Mouse (Mus musculus): ENCODE measurements around the gene Btbd9. TPM values are rescaled to one million over a fixed set of nuclear protein-coding genes. Genes with fewer than 3 reads are reported as not detected.

The Btbd9 gene
- polyA plus RNA-seq, 1 experiment from 2014 or later, result 38.3 TPM

DNA sequence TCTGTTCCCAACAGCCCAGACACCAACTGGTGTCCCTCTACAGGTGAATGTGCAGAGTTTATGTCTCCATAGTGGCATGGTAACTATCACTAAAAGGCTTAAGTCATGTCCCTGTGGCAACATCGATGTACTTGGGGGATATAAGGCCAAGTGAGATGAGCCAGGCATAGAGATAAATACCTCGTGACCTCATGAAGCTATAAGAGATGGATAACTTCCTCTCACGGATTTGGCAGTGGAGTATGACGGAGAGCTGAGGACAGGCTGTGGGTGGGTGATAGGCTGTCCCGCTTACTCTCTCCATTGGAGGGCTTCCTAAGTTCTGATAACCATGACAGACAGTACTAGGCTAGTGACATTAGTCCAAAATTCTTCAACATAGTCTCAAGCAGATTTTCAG is 362.9 kb downstream of the Btbd9 start:
- no peak for ATAC-seq (replicated peaks; ENCODE audit: insufficient number of reproducible peaks, insufficient read depth, low FRiP score, low read depth)
- no peak overlapping the region for H3K9ac ChIP-seq
- H3K4me1 ChIP-seq (replicated peaks), result peaks cover 37% of the 10 kb centered on the region
- H3K4me2 ChIP-seq, result no peak overlapping the region
- WGBS, result 69% methylated on average over 5 of the region's 5 CpGs
- no peaks in the 10 kb centered on the region for H3K9me3 ChIP-seq (replicated peaks)
- no peaks in the 10 kb centered on the region for H3K27me3 ChIP-seq
- H3K27ac ChIP-seq, result no peak overlapping the region
- peaks cover 22% of the 10 kb centered on the region for H3K36me3 ChIP-seq
- H3K4me3 ChIP-seq, result no peak overlapping the region

DNA sequence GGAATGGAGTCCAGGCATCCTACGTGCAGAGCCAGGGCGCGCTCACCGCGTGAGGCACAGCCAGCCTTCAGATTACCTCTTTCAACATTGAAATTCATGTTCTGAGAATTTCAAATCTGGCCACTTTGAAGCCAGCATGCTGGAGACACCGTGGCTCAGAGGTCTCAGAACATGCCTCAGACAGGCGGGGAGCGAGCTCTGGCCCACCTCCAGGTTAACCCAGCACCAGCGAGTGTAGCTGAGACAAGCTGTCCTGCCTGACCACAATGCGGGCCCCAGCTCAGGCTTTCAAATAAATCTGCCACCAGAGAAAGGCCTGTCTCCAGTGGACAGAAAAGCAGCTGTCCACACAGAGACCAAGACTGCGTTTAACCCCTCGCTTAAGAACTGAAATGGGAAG is 363.6 kb downstream of the Btbd9 start:
- Histone ChIP-seq H3K9me3 (replicated peaks) (no peaks in the 10 kb centered on the region), H3K9ac (no peak overlapping the region), H3K4me3 (no peak overlapping the region), H3K4me1 (replicated peaks) (peaks cover 37% of the 10 kb centered on the region), H3K4me2 (no peak overlapping the region), H3K27ac (peak overlapping the region; percentile 32), H3K36me3 (peaks cover 21% of the 10 kb centered on the region), H3K27me3 (no peaks in the 10 kb centered on the region)
- no peak for ATAC-seq (replicated peaks; ENCODE audit: insufficient number of reproducible peaks, insufficient read depth, low FRiP score, low read depth)
- 63% methylated on average over 12 of the region's 12 CpGs for WGBS

DNA sequence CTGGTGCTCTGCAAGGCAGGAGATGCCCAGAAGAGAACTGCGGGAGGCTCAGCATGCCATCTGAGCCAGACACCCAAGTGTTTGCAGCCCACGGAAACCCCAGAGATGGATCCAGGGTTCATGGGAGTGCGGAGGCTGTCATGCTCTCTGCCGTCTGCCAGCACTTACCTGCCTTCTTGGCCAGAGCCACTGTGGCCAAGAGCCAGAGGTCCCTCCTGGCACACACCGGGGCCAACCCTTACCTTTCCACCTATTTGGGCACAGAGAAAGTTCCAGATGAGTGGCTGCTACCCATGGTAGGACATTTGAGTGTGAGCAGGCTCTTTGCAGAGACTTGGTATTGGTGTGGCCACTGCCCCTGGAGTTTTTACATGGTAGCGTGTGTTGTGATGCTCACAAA is 365.4 kb downstream of the Btbd9 start:
- Histone ChIP-seq H3K4me2 (no peak overlapping the region), H3K36me3 (peaks cover 21% of the 10 kb centered on the region), H3K27me3 (no peaks in the 10 kb centered on the region), H3K4me3 (no peak overlapping the region), H3K4me1 (replicated peaks) (peaks cover 36% of the 10 kb centered on the region), H3K27ac (no peak overlapping the region), H3K9me3 (replicated peaks) (no peaks in the 10 kb centered on the region), H3K9ac (no peak overlapping the region)
- no peak for ATAC-seq (replicated peaks; ENCODE audit: insufficient number of reproducible peaks, insufficient read depth, low FRiP score, low read depth)
- 93% methylated on average over 6 of the region's 6 CpGs for WGBS

DNA sequence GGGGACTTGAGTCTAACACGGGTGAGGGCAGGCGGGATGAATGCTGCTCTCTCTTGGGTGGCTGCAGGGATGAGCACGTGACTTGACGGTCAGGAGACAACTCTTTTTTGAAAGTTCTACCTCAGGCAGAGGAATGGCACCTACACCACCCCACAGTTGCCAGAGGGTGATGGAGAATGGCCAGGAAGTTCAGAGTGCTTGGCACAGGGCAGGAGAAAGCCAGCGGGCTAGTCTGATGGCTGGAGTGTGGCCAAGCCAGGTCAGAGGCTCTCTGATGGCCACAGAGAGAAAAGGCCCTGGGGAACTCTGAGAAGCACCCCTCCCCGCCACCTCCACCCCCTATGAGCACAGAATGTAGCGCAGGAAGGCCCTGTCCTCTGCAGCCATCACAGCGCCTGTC is 366.0 kb downstream of the Btbd9 start:
- no peak overlapping the region for H3K9ac ChIP-seq
- peaks cover 21% of the 10 kb centered on the region for H3K36me3 ChIP-seq
- H3K9me3 ChIP-seq (replicated peaks), result no peaks in the 10 kb centered on the region
- no peaks in the 10 kb centered on the region for H3K27me3 ChIP-seq
- no peak overlapping the region for H3K4me2 ChIP-seq
- peaks cover 31% of the 10 kb centered on the region for H3K4me1 ChIP-seq (replicated peaks)
- ATAC-seq (replicated peaks; ENCODE audit: insufficient number of reproducible peaks, insufficient read depth, low FRiP score, low read depth), result no peak
- no peak overlapping the region for H3K4me3 ChIP-seq
- no peak overlapping the region for H3K27ac ChIP-seq
- WGBS, result 86% methylated on average over 8 of the region's 8 CpGs

DNA sequence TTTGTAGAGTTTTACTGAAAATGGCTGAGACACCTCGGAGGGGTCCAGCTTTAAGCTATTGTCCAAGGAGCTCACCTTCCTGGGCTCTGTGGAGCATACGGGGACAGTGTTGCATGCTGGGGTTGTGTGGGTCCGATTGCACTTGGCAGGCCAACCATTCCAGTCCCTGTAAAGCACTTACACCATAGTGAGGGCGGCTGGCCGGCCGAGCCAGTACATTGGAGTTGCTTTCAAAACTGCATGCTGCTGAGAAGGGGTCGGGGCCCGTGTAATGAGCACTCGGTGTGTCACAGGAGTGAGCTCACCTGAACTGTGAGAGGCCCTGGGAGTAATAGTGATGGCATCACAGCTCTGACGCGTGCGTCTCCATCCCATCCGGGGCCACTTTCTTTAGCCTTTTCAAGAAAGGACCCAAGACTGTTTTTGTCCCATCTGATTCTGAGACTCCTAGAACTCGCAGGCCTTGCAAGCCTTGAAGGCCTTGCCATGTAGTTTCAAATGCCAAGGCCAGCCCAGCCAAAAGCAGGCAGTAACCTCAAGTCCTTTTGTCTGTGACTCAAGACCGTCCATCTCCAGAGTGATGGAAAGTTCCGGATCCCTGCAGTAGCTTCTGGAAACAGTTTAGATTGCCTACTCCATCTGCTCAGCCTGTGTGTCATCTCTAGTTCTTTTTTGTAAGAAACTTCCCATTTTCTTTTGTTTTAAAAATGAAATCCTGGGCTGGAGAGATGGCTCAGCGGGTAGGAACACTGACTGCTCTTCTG is 371.0 kb downstream of the Btbd9 start:
- Histone ChIP-seq H3K4me3 (no peak overlapping the region), H3K36me3 (peaks cover 10% of the 10 kb centered on the region; the same call in 1 of the 2 replicates), H3K4me2 (no peak overlapping the region), H3K9me3 (replicated peaks) (no peaks in the 10 kb centered on the region), H3K4me1 (replicated peaks) (peaks cover 58% of the 10 kb centered on the region), H3K9ac (no peak overlapping the region), H3K27ac (no peak overlapping the region), H3K27me3 (no peaks in the 10 kb centered on the region)
- 87% methylated on average over 17 of the region's 17 CpGs for WGBS
- ATAC-seq (replicated peaks; ENCODE audit: insufficient number of reproducible peaks, insufficient read depth, low FRiP score, low read depth), result no peak

DNA sequence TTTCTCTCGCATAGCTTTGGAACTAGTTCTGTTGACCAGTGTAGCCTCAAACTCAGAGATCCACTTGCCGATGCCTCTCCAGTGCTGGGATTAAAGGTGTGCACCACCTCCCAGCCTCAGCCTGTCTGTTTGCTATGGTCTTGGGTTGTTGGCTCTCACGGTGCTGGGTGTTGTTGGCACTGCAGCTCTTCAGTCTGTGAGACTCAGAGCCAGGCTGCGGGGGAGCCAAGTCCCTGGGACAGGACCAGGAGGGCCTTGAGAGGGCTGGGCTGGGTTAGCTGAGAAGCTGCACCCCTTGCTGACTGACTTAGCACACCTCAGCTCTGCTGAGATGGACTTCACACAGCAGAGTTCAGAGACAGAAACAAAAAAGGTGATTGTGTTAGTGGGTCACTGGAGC is 376.0 kb downstream of the Btbd9 start:
- H3K27ac ChIP-seq, result peak overlapping the region; percentile 78
- H3K9me3 ChIP-seq (replicated peaks), result no peaks in the 10 kb centered on the region
- no peaks in the 10 kb centered on the region for H3K27me3 ChIP-seq
- no peak overlapping the region for H3K4me3 ChIP-seq
- H3K4me2 ChIP-seq, result no peak overlapping the region
- no peaks in the 10 kb centered on the region for H3K36me3 ChIP-seq
- no peak overlapping the region for H3K9ac ChIP-seq
- H3K4me1 ChIP-seq (replicated peaks), result peaks cover 93% of the 10 kb centered on the region
- ATAC-seq (replicated peaks; ENCODE audit: insufficient number of reproducible peaks, insufficient read depth, low FRiP score, low read depth), result no peak
- WGBS, result 42% methylated on average over 4 of the region's 4 CpGs

DNA sequence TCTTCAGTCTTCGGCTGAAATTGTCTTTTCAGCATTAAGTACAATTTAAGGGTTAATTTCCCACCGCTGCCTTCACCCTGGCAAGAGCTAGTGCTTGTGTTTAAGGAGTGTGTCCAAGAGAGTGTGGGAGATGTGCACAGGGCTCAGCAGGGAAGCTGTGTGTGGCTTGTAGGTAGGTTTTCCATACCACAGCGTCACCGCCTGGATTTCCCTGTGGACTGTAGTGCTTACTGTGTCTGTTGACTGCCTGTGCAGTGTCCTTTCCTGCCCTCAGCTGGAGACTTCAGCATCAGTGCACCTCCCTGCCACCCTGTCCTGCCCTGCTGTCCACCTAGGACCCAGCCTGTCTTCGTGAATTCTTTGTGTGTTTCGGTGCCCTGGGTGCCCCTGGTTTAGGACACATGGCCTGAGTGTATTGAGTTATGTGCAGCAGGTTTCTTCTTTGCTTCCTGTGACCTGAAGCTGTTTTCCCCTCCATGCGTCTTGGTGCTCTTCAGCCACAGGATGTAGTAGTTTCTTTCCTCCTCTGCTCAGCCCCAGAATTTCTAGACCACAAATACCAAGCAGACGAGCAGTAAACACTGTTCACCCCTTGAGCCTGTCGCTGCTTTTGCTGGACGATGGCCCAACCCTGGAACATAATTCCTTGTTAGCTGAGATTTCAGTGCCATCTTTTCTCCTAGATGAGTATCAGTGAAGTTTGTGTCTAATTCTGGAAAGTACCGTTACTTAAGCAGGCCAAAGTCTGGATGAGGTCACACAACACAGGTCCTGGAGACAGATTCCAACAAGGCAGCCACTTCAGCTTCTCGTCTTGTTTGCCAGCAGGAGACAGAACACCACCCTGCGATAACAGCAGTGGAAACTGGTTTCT is 376.7 kb downstream of the Btbd9 start:
- H3K4me1 ChIP-seq (replicated peaks), result peaks cover 97% of the 10 kb centered on the region
- no peak overlapping the region; the same call in 1 of the 2 replicates for H3K9ac ChIP-seq
- peak overlapping the region; percentile 78 for H3K27ac ChIP-seq
- no peak overlapping the region for H3K4me2 ChIP-seq
- H3K27me3 ChIP-seq, result no peaks in the 10 kb centered on the region
- no peak overlapping the region for H3K4me3 ChIP-seq
- no peaks in the 10 kb centered on the region for H3K36me3 ChIP-seq
- no peak for ATAC-seq (replicated peaks; ENCODE audit: insufficient number of reproducible peaks, insufficient read depth, low FRiP score, low read depth)
- 39% methylated on average over 13 of the region's 13 CpGs for WGBS
- no peaks in the 10 kb centered on the region for H3K9me3 ChIP-seq (replicated peaks)

DNA sequence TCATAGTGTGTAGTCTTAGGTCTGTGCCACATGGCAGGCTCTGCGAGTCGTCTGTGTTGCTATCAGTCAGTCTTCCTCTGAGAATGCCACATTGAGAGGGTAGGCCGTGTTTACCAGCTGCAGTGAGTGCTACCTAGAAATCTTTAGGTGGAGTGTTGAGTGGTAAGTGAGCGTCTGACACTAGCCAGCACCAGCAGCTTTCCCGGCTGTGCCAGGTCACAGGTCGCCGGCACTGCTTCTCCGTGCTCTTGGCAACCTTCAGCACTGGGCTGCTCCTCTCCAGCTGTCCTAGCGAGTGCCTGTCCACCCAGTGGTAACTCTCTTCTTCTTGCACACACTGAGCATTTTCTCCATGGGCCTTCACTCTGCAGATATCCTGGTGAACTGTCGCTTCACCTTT is 377.9 kb downstream of the Btbd9 start:
- Histone ChIP-seq H3K27ac (peak overlapping the region; percentile 78), H3K27me3 (no peaks in the 10 kb centered on the region), H3K9me3 (replicated peaks) (no peaks in the 10 kb centered on the region), H3K4me2 (0 out of 2 replicates have a peak overlapping the region, but pooled peaks have one; percentile 8), H3K9ac (0 out of 2 replicates have a peak overlapping the region, but pooled peaks have one; percentile 25), H3K36me3 (no peaks in the 10 kb centered on the region), H3K4me3 (no peak overlapping the region), H3K4me1 (replicated peaks) (peaks cover 97% of the 10 kb centered on the region)
- WGBS, result 27% methylated on average over 10 of the region's 10 CpGs
- peak; percentile 30; the same call in 1 of the 2 replicates for ATAC-seq (replicated peaks; ENCODE audit: insufficient number of reproducible peaks, insufficient read depth, low FRiP score, low read depth)

DNA sequence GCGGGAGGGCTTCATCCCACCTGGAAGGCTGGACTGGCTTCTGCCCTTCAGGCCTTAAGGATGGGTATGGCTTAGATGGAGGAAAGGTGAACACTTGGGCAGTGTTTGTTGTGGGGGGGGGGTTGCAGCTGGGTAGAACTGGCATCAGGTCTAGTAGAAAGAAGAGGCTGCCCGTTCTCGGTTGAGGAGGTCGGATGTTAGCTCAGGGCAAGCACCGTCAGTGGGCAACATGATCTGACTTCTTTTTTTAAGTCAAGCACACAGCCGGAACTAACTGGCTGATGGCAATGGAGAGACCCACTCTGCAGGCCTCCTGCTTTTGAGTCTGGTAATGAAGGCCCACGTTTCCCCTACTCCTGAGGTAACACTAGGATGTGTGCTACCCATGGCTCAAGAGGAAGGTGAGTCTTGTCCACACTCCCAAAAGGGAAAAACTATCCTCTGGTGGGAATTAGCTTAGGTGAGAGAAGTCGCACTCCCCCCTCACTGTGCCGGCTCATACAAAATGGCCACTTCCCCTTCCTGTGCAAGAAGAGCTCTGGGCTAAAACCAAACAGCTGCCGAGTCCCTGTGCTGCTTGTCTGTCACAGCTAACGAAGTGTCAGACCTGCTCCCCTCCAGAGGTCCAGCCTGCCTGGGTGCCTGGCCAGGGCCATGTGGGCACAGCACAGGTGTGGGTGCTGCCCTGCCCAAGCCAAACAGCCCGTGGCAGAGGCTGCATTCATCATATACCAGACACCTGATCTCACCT is 378.8 kb downstream of the Btbd9 start:
- no peaks in the 10 kb centered on the region for H3K27me3 ChIP-seq
- peak overlapping the region; percentile 78 for H3K27ac ChIP-seq
- ATAC-seq (replicated peaks; ENCODE audit: insufficient number of reproducible peaks, insufficient read depth, low FRiP score, low read depth), result no peak
- 0 out of 2 replicates have a peak overlapping the region, but pooled peaks have one; percentile 23 for H3K9ac ChIP-seq
- no peak overlapping the region for H3K4me3 ChIP-seq
- H3K36me3 ChIP-seq, result no peaks in the 10 kb centered on the region; the same call in 1 of the 2 replicates
- H3K4me2 ChIP-seq, result peak overlapping the region; percentile 21; the same call in 1 of the 2 replicates
- no peaks in the 10 kb centered on the region for H3K9me3 ChIP-seq (replicated peaks)
- WGBS, result 50% methylated on average over 12 of the region's 12 CpGs
- H3K4me1 ChIP-seq (replicated peaks), result peaks cover 97% of the 10 kb centered on the region

DNA sequence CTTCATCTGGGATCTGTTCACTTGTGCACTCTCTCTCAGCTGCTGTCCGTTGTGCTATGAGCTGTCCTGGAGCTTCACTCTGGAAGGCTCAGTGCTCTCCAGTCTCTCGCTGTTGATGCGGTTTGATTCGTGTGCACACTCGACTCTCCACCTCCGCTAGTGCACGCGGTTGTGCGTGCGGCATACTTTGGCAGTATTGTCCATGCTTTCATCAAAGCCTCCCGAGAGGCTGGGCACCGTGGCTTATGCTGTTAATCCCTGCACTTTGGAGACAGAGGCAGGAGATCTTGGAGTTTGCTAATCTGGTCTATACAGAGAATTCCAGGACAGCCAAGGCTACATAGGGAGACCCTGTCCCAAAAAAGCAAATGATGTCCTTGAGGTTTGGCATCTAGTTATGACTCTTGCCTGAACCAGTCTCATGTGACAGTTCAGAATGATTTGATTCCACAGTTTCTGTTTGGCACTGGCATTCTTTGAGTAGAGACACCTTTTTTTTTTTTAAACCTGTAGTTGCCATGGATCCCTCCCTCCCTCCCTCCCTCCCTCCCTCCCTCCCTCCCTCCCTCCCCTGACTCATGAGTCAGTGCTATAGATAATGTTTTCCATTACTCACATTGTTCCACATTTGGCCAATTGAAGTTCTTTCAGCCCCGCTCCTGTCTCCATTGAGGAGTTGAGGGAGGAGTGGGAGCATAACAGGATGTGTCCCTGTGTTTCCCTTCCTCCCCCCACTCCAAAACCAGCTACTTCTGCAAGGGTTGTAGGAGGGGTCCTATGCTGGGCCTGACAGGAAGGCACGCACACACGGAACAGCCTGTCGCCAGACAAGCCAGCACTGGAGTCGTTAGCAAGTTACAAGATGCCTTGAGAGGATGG is 379.6 kb downstream of the Btbd9 start:
- peak; percentile 50 for ATAC-seq (replicated peaks; ENCODE audit: insufficient number of reproducible peaks, insufficient read depth, low FRiP score, low read depth)
- Histone ChIP-seq H3K4me1 (replicated peaks) (peaks cover 97% of the 10 kb centered on the region), H3K27me3 (no peaks in the 10 kb centered on the region), H3K27ac (peak overlapping the region; percentile 78), H3K9ac (0 out of 2 replicates have a peak overlapping the region, but pooled peaks have one; percentile 23), H3K4me3 (no peak overlapping the region), H3K36me3 (no peaks in the 10 kb centered on the region; the same call in 1 of the 2 replicates), H3K4me2 (0 out of 2 replicates have a peak overlapping the region, but pooled peaks have one; percentile 21), H3K9me3 (replicated peaks) (no peaks in the 10 kb centered on the region)
- 44% methylated on average over 17 of the region's 17 CpGs for WGBS
